Comparison of ENCODE assay signal across 8 mouse cellular contexts in the genomic region with DNA sequence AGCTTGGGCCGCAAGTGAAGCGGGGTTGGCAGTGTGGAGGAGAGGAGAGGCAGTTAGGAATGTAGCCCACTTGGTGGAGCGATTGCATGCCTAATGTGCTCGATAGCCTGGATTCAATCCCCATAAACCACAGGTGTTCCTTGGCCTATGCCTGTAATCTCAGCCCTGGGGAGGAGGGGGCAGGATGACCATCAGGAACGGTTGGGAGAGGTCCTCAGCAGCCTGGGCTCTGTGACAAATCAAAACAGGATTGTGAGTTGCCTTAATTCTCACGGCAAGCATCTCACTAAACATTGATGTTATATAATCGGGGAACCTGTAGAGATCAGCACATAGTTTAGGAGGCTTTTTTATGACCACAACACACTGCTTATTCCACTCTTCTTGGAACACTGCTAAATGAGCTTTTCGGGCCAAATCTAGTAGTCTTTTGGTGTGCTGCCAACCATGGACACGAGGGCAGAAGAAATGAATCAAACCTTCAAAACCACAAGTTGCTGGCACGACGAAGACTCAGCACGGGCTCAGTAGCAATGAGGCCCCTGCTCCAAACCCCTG. TPM values are rescaled to one million over a fixed set of nuclear protein-coding genes. Genes with fewer than 3 reads are reported as not detected.
DNase-seq lines count a peak whose midpoint lies in the region; ATAC-seq and TF ChIP-seq lines count a peak whose summit lies in the region.

No protein-coding gene starts in this region.

- H3K27ac ChIP-seq in heart, embryonic 16.5 days (ENCODE audit: low read length) = 0 out of 2 replicates have a peak overlapping the region, but pooled peaks have one; percentile 8
- H3K27ac ChIP-seq in cerebellum, adult 2 months (ENCODE audit: insufficient read depth, low read length) = peak overlapping the region; percentile 53; the same call in 1 of the 2 replicates

- H3K27me3 ChIP-seq in heart, embryonic 16.5 days (ENCODE audit: control insufficient read depth, insufficient read depth, low read length) = no peaks in the 10 kb centered on the region
- no peaks in the 10 kb centered on the region for H3K27me3 ChIP-seq in cerebellum, adult 2 months (ENCODE audit: control insufficient read depth, insufficient read depth, low read length)

- H3K9ac ChIP-seq in heart, embryonic 16.5 days (ENCODE audit: low read length) = no peak overlapping the region

- H3K4me2 ChIP-seq in heart, embryonic 16.5 days (ENCODE audit: low read depth, low read length) = no peak overlapping the region

- H3K4me1 ChIP-seq in heart, embryonic 16.5 days (ENCODE audit: control insufficient read depth, insufficient read depth, low read length) = peaks cover 20% of the 10 kb centered on the region
- peaks cover 11% of the 10 kb centered on the region for H3K4me1 ChIP-seq in cerebellum, adult 2 months (ENCODE audit: control insufficient read depth, insufficient read depth, low read length)

- no peaks in the 10 kb centered on the region for H3K36me3 ChIP-seq in heart, embryonic 16.5 days (ENCODE audit: control insufficient read depth, insufficient read depth)

- 62% methylated on average over 12 of the region's 12 CpGs for WGBS in heart, embryonic 16.5 days
- 9% methylated on average over 12 of the region's 12 CpGs for WGBS in cerebellum, adult 2 months

- DNase-seq in heart, adult 11 months = no peak
- peak; percentile 52 for DNase-seq in ES-CJ7 (ENCODE audit: low read depth, low spot score)
- peak; percentile 76 to 78 for DNase-seq in cerebellum, adult 2 months
- DNase-seq in kidney, postnatal 4 days = peak; percentile 28 to 45
- DNase-seq in right cerebral cortex, adult 18-20 months = peak; percentile 37
- no peak for DNase-seq in thymus, postnatal 36 days
- DNase-seq in embryo, embryonic 10.5 days (ENCODE audit: low spot score) = no peak

- no peak overlapping the region for H3K4me3 ChIP-seq in heart, embryonic 16.5 days (ENCODE audit: low read length)
- H3K4me3 ChIP-seq in cerebellum, adult 2 months (replicated peaks; ENCODE audit: insufficient read depth, low read depth, low read length) = peak overlapping the region; percentile 25

- peak; percentile 86 for TF ChIP-seq CTCF in cerebellum, adult 2 months (IDR thresholded peaks at IDR 0.05; ENCODE audit: borderline replicate concordance, insufficient read depth, low read depth, low read length)

- H3K9me3 ChIP-seq in heart, embryonic 16.5 days (replicated peaks; ENCODE audit: control insufficient read depth, low read length) = no peaks in the 10 kb centered on the region

- no peak for TF ChIP-seq POLR2A in cerebellum, adult 2 months (IDR thresholded peaks at IDR 0.05; ENCODE audit: borderline replicate concordance, insufficient read depth, low read length)

- no peak for ATAC-seq in heart, embryonic 16.5 days (replicated peaks; ENCODE audit: extremely low read depth, insufficient read depth, low FRiP score)

RNA-seq across cellular contexts. Expression of a gene that starts 55.1 kb away (rescaled TPM):
- polyA plus RNA-seq in heart, embryonic 16.5 days (2015; fragmentation: Nextera tagmentation; extraction: Ambion mirVana) = 83.2 and 90.9 TPM in 2 replicates
- 39.5 and 41.5 TPM in 2 replicates for polyA plus RNA-seq in cerebellum, adult 2 months (2012; rRNA removed)

Comparison
In these comparisons a context has a peak if more than half of its experiments do, and no peak if none do; other contexts are left out.
1. DNase-seq: peak in ES-CJ7 (single experiment), cerebellum, adult 2 months (2 of 2), kidney, postnatal 4 days (2 of 2) and right cerebral cortex, adult 18-20 months (single experiment); none in heart, adult 11 months (single experiment), thymus, postnatal 36 days (0 of 2) and embryo, embryonic 10.5 days (single experiment).